Mouse (Mus musculus) lung, embryonic 14.5 days (tissue): ENCODE results near the gene Rcan2. TPM values are rescaled to one million over a fixed set of nuclear protein-coding genes. Genes with fewer than 3 reads are reported as not detected.

ENCODE experiments used
- ATAC-seq: fragments of 200-750 bp; cut with Nextera tagmentation; 2 replicates; pipeline ENCODE4 v1.8.0; 2017; ENCODE audit warnings: mild to moderate bottlenecking, moderate TSS enrichment, moderate library complexity; ENCODE audit not compliant: insufficient read depth
- DNase-seq: peaks from one replicate; pipeline ENCODE4 v3.0.0-alpha.2; 2015
- H3K27ac ChIP-seq: fragments of 300-500 bp; sonication (generic); 2 replicates; pipeline ENCODE4 v1.5.1; 2014; ENCODE audit warnings: low read depth, mild to moderate bottlenecking, moderate library complexity
- H3K27me3 ChIP-seq: fragments of 300-500 bp; sonication (generic); 2 replicates; pipeline ENCODE4 v1.6.1; 2014; ENCODE audit warnings: low read length, control low read depth; ENCODE audit not compliant: insufficient read depth
- H3K36me3 ChIP-seq: fragments of 300-500 bp; sonication (generic); 2 replicates; pipeline ENCODE4 v1.6.1; 2014; ENCODE audit warnings: control low read depth; ENCODE audit not compliant: insufficient read depth
- H3K4me1 ChIP-seq: fragments of 300-500 bp; sonication (generic); 2 replicates; pipeline ENCODE4 v1.6.1; 2014; ENCODE audit warnings: antibody characterized with exemption, control low read depth; ENCODE audit not compliant: insufficient read depth
- H3K4me2 ChIP-seq: fragments of 300-500 bp; sonication (generic); 2 replicates; pipeline ENCODE4 v1.6.1; 2014; ENCODE audit warnings: mild to moderate bottlenecking
- H3K4me3 ChIP-seq: fragments of 300-500 bp; sonication (generic); 2 replicates; pipeline ENCODE4 v1.5.1; 2014; ENCODE audit warnings: low read depth, low read length
- H3K9ac ChIP-seq: fragments of 300-500 bp; sonication (generic); 2 replicates; pipeline ENCODE4 v1.6.1; 2014
- H3K9me3 ChIP-seq: fragments of 300-500 bp; sonication (generic); 2 replicates; pipeline ENCODE4 v1.6.1; 2016; ENCODE audit warnings: low read depth, low read length, control low read depth
- CTCF ChIP-seq: IDR thresholded peaks from 2 replicates; pipeline ENCODE4 v1.5.1; 2016; ENCODE audit warnings: antibody characterized with exemption, low read depth
- WGBS: fragments of 180-500 bp; shearing (Covaris S2); extraction: QIAGEN DNeasy Blood & Tissue Kit; methylation state at CpG from one replicate; pipeline ENCODE4 v1.1.7; 2014; 5-methylcytosine and 5-hydroxymethylcytosine counted together
- polyA plus RNA-seq: library from polyadenylated mRNA; unstranded; fragments of >200 nt; fragmentation: Nextera tagmentation; extraction: Ambion mirVana; gene quantifications from 2 replicates; pipeline ENCODE4 v1.2.1, GENCODE M21; 2014

The Rcan2 gene
- polyA plus RNA-seq, 1 experiment from 2014 or later: 3.7 TPM

DNA sequence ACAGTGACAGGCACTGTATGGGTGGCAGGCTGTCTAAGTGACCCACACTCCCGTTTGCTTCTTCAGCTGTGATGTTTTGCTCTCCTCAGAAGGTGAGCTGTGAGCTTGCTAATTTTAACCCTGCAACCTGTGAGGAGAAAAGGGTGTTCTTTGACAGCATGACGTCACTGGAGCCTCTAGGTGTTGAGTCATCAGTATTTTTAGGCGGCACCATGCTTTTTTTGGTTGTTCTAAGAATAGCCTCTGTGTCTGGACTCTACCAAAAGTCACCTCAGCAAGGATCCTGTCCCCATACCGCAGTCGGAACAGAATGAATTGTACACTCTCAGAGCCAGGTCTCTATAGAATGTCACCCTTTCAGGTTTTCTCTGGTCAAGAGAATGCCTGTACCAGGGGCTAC, 54.0 kb downstream of the Rcan2 start:
- Histone ChIP-seq H3K4me3 (no peak overlapping the region), H3K9ac (no peak overlapping the region), H3K27ac (no peak overlapping the region), H3K36me3 (no peaks in the 10 kb centered on the region), H3K4me1 (no peaks in the 10 kb centered on the region), H3K9me3 (no peaks in the 10 kb centered on the region), H3K27me3 (no peaks in the 10 kb centered on the region), H3K4me2 (no peak overlapping the region)
- DNase-seq (no peak), ATAC-seq (no peak)
- no peak for TF ChIP-seq CTCF
- 70% methylated on average over 5 of the region's 5 CpGs for WGBS

- ATAC-seq: no peak
- no peak overlapping the region for H3K4me3 ChIP-seq
- no peak for TF ChIP-seq CTCF
- no peaks in the 10 kb centered on the region for H3K4me1 ChIP-seq
- H3K27ac ChIP-seq: no peak overlapping the region
- H3K9me3 ChIP-seq: no peaks in the 10 kb centered on the region
- 45% methylated on average over 4 of the region's 4 CpGs for WGBS
- H3K27me3 ChIP-seq: no peaks in the 10 kb centered on the region
- no peak for DNase-seq
- no peaks in the 10 kb centered on the region for H3K36me3 ChIP-seq
- H3K9ac ChIP-seq: no peak overlapping the region
- no peak overlapping the region for H3K4me2 ChIP-seq
Measured at GRCm38 (mm10) chr17:43856081-43856480, 54.9 kb downstream of the Rcan2 start.

DNA sequence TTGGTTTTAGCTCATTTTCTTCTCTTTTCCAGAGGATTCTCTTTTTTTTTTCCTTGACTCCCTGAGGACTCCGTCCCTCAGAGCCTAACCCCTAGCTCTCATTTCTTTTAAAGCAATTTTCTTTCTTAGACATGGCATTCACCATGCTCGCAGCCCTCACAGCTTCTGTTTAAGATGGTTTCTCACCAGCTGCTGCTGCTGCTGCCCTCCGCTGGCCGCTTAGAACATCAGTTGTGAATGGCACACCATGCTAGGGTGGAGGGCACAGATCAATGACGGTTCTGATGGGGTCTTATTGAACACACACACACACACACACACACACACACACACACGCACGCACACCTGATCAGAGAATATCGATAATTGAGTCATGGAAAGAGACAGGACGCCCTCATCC, 67.7 kb downstream of the Rcan2 start:
- DNase-seq: no peak
- H3K36me3 ChIP-seq: no peaks in the 10 kb centered on the region

GRCm38 (mm10) chr17:43869677-43870076, 68.5 kb downstream of the Rcan2 start:
- DNase-seq (peak; percentile 89), ATAC-seq (no peak)
- Histone ChIP-seq H3K4me3 (no peak overlapping the region), H3K9me3 (no peaks in the 10 kb centered on the region), H3K4me1 (no peaks in the 10 kb centered on the region), H3K27me3 (no peaks in the 10 kb centered on the region), H3K9ac (no peak overlapping the region), H3K27ac (no peak overlapping the region), H3K36me3 (no peaks in the 10 kb centered on the region), H3K4me2 (no peak overlapping the region)
- WGBS: 14% methylated on average over 5 of the region's 5 CpGs
- peak; percentile 93 for TF ChIP-seq CTCF

More for the DNA sequence above, 67.7 kb downstream of the Rcan2 start:
- H3K4me2 ChIP-seq: no peak overlapping the region
- H3K9me3 ChIP-seq: no peaks in the 10 kb centered on the region
- no peak overlapping the region for H3K27ac ChIP-seq
- H3K27me3 ChIP-seq: no peaks in the 10 kb centered on the region
- no peak overlapping the region for H3K9ac ChIP-seq
- no peak for ATAC-seq
- no peaks in the 10 kb centered on the region for H3K4me1 ChIP-seq
- peak; percentile 31; the same call in 1 of the 2 replicates for TF ChIP-seq CTCF
- no peak overlapping the region for H3K4me3 ChIP-seq
- 86% methylated on average over 9 of the region's 9 CpGs for WGBS

- H3K9me3 ChIP-seq: no peaks in the 10 kb centered on the region
- 75% methylated on average over 5 of the region's 5 CpGs for WGBS
- H3K27ac ChIP-seq: no peak overlapping the region
- H3K4me3 ChIP-seq: no peak overlapping the region
- no peaks in the 10 kb centered on the region for H3K27me3 ChIP-seq
- ATAC-seq: no peak
- DNase-seq: no peak
- TF ChIP-seq CTCF: no peak
- no peak overlapping the region for H3K9ac ChIP-seq
- no peaks in the 10 kb centered on the region for H3K4me1 ChIP-seq
- no peak overlapping the region for H3K4me2 ChIP-seq
- H3K36me3 ChIP-seq: no peaks in the 10 kb centered on the region
Measured at GRCm38 (mm10) chr17:43874417-43874816, 73.3 kb downstream of the Rcan2 start.

- H3K4me1 ChIP-seq: no peaks in the 10 kb centered on the region
- no peak for DNase-seq
- ATAC-seq: no peak
- no peak for TF ChIP-seq CTCF
- 43% methylated on average over 2 of the region's 2 CpGs for WGBS
- H3K4me2 ChIP-seq: no peak overlapping the region
- no peaks in the 10 kb centered on the region for H3K36me3 ChIP-seq
- no peaks in the 10 kb centered on the region for H3K27me3 ChIP-seq
- no peak overlapping the region for H3K27ac ChIP-seq
- H3K4me3 ChIP-seq: no peak overlapping the region
- H3K9ac ChIP-seq: no peak overlapping the region
- no peaks in the 10 kb centered on the region for H3K9me3 ChIP-seq
Measured at GRCm38 (mm10) chr17:43877425-43877824, 76.3 kb downstream of the Rcan2 start.

DNA sequence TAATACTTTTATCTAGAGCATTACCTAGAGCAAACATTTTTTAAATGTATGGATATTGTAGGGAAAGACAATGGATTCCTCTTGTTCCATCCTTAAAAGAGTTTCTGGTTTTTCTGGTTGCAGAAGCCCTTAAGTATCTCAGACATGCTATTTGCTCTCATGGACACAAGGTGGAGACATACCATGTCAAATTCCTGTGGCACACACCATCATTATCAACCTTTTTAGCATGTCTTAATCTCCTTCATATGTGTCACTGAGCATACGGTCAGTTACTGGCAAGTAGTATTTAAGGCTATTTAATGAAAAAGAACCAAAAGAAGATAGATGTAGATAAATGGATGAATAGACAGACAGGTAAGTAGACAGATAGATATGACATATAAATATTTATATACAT, 81.9 kb downstream of the Rcan2 start:
- no peak overlapping the region for H3K9ac ChIP-seq
- H3K27ac ChIP-seq: no peak overlapping the region
- H3K9me3 ChIP-seq: no peaks in the 10 kb centered on the region
- H3K4me3 ChIP-seq: no peak overlapping the region
- H3K4me2 ChIP-seq: no peak overlapping the region
- no peaks in the 10 kb centered on the region for H3K36me3 ChIP-seq
- 9% methylated on average over 1 of the region's 1 CpGs for WGBS
- peak; percentile 75 for DNase-seq
- ATAC-seq: no peak
- no peaks in the 10 kb centered on the region for H3K27me3 ChIP-seq
- peak; percentile 73 for TF ChIP-seq CTCF
- no peaks in the 10 kb centered on the region for H3K4me1 ChIP-seq

DNA sequence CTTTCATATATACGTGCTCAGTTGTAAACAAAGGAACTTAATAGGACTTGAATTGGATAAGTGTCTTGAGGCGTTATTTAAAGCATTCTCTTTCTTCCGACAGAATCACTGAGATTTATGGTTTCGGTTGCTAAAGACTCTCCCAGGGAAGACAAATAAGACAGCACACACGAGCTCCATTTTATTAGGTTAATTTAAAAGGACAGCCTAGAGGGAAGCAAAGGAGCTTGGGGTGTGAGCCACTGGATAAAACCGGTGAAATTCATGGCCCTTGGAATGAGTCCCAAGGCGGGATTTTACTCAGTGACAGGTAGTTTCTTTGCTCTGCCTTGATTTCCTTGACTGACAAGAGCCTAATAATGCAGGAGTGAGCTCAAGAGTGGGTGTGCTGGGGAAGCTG, 85.1 kb downstream of the Rcan2 start:
- Histone ChIP-seq H3K27me3 (no peaks in the 10 kb centered on the region), H3K9me3 (no peaks in the 10 kb centered on the region), H3K4me2 (no peak overlapping the region), H3K36me3 (no peaks in the 10 kb centered on the region), H3K4me1 (no peaks in the 10 kb centered on the region), H3K9ac (no peak overlapping the region), H3K4me3 (no peak overlapping the region), H3K27ac (no peak overlapping the region)
- TF ChIP-seq CTCF: no peak
- whole genome bisulfite sequencing: 62% methylated on average over 7 of the region's 7 CpGs
- ATAC-seq: no peak
- no peak for DNase-seq
